Mouse (Mus musculus) kidney, postnatal 4 days (tissue): ENCODE measurements around the gene Cldn7.
"Not testable (repeated sequence)": the region's sequence is repeated elsewhere in the genome, so short reads cannot be mapped to it uniquely, and the experiment has no call there.

ENCODE experiments used
- DNase-seq, 2 experiments: peaks; one replicate each; pipeline ENCODE4 v3.0.0; 2021; ENCODE audit warnings: mixed read lengths in 2 of 2

Cldn7 gene

DNA sequence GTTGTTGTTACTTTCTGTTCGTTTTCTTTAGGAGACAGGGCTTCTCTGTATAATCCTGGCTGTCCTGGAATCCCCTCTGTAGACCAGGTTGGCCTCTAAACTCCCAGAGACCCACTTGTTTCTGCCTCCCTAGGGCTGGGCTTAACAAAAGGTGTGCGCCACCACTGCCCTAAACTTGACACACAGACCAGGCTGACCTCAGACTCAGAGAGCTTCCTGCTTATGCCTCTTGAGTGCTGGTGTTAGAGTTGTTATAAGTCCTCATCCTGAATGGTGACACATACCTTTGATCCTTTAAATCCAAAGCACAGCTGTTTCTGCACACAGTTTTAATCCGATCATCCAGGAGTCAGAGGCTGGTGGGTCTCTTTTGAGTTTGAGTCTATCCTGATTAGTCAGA, 28.4 kb downstream of the Cldn7 start:
- DNase-seq: no peak

DNA sequence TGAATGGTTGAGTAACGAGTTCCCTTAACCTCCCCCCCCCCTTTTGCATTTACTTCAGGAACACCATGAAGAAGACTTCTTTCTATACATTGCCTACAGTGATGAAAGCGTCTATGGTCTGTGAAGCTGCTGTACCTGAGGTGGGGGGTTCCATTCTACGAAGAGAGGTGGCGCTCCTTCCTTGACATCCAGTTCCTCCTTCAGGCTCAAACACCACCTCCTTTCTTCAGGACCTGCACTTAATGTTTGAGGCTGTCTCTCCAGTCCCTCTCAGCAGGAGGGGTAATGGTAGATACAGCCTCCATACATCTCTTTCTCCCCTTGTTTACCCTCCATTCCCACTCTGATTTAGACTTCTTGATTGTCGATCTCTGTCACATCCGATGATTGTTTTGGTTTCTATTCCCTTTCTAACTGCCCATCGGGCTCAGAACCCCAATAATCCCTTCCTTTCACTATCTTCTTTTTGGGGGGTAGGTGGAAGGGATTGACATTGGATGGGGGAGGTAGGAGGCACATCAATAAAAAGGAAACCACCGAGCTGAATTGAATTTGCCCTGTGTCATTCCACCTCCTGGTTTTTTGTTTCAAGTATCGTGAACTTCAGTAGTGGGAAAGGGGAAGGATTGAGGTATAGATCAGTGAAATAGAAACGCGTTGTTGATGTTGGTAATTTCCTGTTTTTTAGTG, 30.0 kb downstream of the Cldn7 start:
- DNase-seq: no peak

DNA sequence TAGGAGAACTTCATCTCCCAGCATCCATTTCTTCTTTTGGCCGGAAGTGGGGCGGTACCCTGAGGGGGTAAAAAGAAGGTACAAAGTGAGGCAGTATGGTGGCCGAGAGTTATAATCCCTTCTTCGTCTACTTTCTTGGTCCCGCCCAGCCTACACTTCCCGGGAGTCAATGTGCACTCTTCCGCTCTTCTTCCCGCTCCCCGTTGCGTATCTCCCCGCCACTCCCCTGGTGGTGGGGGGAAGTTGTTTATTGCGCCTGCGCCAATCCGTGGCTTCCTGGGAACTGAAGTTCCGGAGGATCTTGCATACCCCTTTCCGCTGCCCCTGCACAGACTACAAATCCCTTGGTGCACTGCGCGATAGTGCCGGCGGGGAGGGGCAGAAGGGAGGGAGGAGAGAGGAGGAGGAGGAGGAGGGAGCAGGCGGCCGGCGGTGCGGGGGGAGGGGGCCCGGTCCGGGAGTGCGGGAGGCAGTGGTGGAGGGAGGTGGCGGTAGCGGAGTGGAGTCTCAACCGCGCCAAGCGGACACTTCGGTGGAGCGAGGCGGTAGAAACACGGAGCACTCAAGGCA, 30.9 kb downstream of the Cldn7 start, which contains the start of gene Phf23:
Phf23 (plus strand) TSS at position 387 of the 570 bp plus-strand sequence.
- peak; percentile 97 to 98 for DNase-seq

DNA sequence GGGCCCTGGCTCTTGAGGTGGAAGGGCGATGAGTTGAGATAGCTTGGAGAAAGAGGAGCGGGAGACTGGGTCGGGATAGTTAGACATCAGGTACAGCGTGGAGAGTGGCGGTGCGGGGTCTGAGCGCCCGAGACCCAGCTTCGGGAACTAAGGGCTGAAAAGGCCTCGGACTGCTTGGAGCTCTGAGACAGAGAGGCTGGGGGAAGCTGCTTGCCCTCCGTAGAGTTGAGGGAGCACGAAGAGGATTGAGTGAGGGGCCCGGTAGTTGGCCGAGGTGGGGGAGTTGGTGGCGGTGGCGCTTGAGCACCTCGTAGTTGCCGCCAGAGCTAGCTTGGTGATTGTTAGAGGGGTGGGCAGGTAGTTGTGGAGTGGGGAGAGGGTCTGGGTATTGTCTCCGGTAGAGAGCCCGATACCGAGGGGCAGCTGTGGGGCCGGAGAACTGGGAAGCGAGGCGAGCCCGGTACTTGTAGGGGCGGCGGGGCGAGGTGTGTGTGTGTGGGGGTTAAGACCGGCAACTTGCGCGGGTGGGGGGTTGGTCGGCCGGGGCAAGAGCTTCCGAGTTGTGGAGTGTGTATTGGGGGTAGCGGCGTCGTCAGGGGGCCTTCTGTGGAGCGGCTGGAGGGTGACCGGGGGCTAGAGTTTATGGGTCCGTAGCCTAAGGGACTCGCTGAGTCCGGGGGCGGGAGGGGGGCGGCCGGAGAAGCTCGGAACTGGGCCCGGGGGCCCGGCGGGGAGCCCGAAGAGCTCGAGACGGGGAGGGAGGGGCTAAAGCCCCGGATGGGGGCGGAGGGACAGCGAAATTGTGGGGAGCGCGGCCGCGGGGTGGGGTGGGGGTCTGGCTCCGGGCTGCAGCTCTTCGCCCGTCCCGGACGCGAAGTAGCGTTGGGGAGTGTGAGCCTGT, 31.8 kb downstream of the Cldn7 start:
- DNase-seq: peak in 1 of 2 experiments; percentile 51

DNA sequence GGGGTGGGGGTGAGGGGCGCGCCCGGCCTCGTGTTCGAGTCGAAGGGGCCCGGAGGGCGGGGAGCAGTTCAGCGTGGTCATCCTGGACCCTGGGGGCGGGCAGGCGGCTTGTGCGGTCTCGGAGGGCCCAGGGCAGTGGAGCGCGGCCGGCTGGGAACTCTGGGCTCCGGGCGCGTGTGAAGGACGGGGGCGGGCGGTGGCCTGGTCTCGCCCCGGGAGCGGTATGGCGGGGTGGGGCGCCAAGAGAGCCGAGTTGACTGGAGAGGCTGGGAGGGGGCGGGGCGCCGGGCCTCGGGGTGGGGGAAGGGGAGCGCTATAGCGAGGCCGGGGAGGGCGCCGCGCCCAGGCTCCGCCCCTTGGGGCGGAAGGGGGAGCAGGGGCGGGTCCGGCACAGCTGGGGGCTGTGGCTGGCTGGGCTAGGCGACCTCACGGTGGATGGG, 32.5 kb downstream of the Cldn7 start:
- peak; percentile 94 to 96 for DNase-seq

DNA sequence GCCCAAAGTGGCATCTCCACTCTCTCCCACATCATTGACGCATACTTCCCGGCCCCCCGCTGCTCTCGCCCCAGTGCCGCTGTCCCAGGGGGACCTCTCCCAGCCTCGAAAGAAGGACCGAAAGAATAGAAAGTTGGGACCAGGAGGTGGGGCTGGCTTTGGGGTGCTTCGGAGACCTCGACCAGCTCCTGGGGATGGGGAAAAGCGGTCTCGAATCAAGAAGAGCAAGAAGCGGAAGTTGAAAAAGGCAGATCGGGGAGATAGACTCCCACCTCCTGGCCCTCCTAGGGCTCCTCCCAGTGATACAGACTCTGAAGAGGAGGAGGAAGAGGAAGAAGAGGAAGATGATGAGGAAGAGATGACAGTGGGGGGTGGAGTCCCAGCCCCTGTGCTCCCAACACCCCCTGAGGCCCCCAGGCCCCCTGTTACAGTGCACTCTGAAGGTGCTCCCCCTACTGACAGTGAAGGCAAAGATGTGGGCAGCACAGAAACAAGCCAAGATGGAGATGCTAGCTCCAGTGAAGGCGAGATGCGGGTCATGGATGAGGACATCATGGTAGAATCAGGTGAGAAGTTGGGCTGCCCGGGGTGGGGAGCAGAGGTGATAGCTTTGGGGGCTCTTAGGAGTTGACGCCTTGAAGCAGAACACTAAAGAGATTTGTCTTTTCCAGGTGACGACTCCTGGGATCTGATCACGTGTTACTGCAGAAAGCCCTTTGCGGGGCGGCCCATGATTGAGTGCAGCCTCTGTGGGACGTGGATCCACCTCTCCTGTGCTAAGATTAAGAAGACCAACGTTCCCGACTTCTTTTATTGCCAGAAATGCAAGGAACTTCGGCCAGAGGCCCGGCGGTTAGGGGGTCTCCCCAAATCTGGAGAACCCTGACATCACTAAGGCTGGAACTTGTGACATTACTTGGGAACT, 34.2 kb downstream of the Cldn7 start:
- no peak for DNase-seq

DNA sequence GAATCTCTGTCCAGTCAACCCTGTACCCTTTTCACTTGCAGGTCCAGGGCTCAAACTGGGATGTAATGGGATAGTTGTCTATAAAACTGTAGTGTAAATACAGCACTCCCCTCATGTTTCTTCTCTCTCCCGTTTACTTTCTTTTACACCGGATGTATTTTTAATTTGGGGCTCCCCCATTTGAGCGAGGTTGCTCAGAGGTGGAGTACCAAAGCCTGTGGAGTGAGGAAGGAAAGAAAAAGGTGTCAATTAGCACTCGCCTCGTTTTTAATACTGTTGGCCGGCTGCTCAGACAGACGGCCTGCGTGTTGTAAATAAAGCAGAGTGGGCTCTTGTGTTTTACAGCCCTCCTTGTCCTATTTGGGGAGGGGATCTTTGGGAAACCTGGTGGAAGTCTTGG, 35.1 kb downstream of the Cldn7 start:
- no peak for DNase-seq

DNA sequence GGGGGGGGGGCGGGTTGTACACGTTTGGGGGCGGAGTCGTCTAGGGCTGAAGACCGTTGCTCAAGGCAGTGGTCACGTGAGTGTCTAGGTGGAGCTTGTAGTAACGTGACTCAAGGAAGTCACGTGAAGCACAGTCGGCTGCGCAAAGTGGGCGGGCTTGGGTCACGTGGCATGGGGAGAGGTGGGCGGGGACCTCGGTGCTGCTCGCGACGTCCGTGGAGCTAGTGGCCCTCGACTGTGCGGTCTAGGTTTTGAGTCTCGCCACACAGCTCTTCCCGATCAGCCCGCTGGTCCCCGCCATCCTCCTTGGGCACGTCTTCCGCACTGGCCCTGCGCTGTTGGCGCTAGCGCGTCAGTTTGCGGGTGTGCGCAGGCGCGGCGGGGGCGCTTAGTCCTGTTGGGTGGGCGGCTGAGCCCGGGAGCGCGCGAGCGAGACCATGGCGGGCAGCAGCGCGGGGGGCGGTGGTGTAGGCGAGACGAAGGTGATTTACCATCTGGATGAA, 35.9 kb downstream of the Cldn7 start, which contains the start of gene Dvl2:
Dvl2 (plus strand) TSS at position 200 of the 503 bp plus-strand sequence.
- peak; percentile 95 to 96 for DNase-seq

DNA sequence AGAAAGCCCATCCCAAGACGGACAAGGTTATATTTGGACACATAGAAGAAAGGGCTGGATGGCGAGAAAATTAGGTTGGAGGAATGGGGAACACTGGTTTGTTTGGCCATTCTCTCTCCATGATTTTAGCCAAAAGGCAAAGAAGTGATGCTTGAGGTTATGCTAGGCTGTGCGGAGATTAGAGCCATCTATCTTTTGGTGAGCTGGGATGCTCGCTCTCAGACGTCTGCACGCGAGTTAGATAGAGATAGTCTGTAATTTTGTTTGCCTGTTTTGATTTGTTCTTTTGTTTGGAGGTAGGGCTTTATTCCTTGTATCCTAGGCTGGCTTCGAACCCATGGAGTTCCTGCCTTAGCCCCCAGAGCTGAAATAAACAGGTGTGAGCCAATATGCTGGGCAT, 36.6 kb downstream of the Cldn7 start:
- no peak for DNase-seq

DNA sequence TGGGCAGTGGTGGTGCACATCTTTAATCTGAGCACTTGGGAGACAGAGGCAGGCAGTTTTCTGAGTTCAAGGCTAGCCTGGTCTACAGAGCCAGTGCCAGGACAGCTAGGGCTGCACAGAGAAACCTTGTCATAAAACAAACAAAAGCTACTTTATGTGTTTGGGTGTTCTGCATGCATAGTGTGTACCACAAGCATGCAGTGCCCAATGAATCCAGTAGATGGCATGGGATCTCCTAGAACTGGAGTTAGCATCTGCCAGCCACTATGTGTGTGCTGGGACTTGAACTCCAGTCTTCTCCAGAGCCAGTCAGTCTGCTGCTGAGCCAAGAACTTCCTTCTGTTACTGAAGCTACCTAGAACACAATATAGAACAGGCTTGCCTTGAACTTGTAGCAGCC, 37.3 kb downstream of the Cldn7 start:
- peak; percentile 77 to 82 for DNase-seq

DNA sequence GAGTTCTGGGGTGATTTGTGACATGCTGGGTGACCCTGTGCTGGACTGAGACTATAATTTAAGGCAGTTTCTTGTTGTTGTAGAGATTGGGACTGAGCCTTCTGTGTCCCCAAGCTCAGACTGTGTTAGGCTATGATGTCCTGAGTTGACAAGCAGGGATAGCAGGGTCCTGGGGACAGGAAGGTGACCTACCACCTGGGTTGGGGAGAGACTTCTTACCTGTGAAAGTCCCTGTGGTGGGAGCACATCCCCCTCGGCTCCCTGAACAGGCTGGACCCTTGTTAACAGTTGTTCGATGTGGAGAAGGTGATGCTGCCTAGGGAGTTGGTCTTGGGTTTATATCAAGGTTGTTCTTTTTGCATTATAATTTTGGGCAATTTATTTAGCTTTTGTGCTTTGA, 37.9 kb downstream of the Cldn7 start:
- no peak for DNase-seq

DNA sequence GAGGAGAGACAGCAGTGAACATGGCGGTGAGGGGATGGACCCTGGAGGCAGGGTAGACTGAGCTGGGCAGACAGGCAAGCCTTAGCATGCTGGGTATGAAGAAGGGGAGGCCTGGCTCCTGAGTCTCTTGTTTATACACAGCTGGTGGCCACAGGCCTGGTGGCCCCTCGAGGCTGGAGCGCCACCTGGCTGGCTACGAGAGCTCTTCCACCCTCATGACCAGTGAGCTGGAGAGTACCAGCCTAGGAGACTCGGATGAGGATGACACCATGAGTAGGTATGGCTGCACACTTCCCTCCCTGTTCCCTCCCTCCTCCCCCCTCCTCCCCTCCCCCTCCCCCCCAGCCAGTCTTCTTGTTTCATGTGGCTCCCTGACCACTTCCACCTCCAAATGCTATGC, 40.9 kb downstream of the Cldn7 start:
- DNase-seq: peak in 1 of 2 experiments; percentile 63

DNA sequence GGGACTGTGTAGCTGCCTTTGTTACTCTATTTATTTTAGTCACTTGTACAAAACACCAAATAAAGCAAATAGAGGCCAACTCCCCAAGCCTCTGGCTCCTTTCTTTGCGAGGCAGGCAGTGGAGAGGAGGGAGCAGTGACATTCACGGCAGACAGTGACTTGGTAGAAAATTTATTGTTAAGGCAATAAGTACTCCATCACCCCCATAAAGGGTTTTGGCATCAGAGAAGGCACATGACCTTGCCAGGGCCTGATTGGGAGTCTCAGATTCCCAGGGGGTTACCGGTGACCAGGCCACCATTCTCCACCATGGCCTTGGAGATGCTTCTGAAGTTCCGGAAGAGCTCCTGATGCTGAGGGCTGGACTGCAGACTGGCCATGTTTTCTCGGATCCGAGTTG, 45.5 kb downstream of the Cldn7 start:
- DNase-seq: no peak

DNA sequence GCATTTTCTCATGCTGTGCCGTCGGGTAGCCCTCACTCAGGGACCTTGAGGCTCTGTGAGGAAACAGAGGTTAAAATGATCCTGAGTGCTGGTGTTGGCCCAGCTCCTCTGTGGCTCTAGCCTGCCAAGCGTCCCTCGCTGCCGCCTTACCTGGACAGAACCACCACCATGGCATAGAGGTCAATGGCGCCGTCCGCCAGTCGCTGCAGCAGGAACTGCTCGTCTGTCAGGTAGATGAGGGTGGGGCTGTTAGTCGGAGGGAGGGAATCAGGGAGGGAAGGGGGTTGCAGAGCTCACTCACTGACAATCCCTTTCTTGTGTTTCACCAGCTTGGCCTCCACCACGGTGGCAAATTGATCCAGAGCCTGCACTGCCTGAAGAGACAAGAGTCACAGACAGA, 46.0 kb downstream of the Cldn7 start:
- no peak for DNase-seq

DNA sequence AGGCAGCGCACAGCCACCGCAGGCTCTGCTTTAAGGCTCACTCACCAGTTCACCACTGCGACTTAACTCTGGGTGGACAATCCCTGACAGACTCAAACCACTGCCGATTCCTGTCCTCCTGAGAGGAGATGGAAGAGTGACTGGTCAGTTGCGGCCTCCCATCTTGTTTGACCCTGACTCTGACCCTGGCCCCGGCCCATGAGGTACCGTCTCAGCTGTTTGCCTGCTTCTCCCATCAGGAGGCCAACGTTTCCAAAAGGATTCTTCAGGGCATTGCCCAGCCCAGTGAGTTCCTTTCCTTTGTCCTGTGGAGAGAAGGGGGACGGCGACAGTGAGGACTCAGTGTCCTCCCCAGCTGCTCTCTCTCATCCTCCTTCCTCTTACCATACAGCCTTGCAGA, 46.4 kb downstream of the Cldn7 start:
- DNase-seq: no peak

DNA sequence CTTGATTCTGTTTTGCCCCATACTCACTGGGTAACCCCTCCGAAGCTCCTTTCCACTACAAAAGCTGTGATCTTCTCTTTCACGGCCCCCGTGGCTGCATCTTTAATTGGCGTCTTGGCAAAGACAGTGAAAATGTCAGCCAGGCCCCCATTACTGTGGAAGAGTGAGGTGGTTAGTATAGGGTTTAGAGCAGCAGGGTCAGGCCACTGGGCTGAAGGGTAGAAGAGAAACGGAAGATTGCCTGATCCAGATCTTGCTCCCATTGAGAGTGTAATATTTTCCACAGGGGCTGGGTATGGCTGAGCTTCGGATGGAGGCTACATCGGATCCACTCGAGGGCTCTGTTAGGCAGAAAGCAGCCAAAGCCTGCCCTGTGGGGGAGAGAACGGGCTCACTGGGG, 48.4 kb downstream of the Cldn7 start:
- DNase-seq: no peak

DNA sequence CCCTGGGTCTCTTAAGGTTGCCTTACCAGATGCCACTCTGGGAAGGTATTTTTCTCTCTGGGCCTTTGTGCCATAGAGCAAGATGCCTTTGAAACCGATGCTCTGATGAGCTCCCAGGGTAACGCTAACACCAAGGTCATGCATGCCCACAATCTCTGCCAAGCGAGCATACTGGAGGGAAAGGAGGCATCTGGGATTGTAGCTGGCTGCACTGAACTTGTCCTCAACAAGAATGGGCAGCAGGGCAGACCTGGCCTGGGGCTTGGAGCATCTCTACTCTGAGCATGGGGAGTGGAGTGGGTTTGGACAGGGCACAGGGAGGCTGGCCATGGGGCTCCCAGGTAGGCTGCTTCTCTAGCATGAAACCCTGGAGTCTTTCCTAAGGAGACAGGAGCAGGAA, 48.8 kb downstream of the Cldn7 start:
- DNase-seq: no peak

DNA sequence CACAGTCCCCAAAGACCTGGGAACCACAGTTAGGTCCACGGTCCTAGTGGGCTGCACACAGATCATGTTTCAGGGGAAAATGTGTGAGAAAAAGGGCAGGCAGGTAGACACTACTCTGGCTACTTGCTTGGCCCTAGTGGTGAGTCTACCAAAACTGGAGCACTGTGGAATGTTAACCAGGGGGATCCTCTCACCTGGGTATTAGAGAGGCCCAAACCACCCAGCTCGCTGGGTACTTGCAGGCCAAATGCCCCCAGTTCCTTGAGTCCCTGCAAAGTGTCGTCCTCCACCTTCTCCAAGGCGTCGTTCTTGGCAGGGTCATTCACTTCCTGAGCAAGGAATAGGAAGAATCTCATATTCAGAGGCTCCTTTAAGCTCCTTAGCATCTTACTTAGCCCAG, 49.5 kb downstream of the Cldn7 start:
- no peak for DNase-seq

DNA sequence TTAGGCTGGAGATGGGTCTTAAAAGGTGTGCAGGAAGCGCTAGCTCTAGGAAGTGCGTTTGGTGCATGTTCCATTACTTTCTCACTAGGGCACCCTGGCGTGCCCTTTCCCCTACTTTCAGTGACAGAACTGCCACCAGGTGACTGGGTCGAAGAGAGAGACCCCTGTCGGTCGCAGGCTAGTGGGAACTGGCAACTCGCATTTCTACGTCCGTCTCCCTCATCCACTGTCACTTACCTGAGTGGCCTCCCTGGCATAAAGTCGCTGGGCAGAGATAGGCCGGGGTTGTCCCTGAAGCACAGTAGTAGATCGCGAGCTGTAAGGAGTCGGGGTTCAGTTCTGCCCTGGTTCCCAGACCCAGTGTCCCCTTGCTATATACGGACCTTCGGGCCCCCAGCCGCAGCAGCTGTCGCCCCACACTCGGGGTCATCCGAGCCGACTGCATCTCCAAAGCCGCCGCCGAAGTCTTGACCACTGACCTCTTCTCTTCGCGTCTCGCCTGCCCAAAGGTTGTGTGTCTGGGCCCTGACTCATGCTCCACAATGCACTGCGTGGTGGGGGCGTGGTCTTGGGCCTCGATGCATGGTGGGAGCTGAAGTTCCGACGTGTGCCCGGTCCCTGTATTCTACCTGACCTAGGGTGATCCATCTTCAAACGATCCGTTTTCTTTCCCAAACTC, 50.4 kb downstream of the Cldn7 start, which contains the start of gene Acadvl:
Acadvl (minus strand) TSS at position 532 of the 679 bp plus-strand sequence.
- DNase-seq: peak; percentile 90 to 94

DNA sequence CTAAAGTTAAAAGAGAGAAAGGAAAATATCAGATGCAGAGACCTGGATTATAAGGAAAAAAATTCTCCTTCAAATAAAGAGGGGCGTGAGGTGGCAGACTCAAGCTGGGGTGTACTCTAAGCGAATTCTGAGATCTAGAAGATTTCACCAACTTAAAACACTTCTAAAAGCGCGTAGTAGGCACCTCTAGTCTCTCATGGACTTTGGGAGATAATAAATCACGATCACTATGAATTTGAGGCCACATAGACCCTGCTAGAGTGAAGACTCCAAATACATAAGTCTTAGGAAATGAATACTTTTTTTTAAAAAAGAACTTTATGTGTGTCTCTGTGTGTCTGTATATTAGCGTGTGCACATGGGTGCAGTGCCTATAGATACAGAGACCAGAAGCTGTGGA, 51.1 kb downstream of the Cldn7 start:
- no peak for DNase-seq

DNA sequence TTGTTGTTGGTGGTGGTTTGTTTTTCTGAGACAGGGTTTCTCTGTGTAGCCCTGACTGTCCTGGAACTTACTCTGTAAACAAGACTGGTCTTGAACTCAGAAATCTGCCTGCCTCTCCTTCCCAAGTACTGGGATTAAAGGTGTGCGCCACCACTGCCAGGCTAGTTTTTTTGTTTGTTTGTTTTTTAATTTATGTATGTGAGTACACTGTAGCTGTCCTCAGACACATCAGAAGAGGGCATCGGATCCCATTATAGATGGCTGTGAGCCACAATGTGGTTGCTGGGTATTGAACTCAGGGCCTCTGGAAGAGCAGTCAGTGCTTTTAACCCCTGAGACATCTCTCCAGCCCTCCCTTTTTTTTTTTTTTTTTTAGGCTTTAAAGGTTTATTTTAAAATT, 51.6 kb downstream of the Cldn7 start:
- DNase-seq: not testable (repeated sequence)

DNA sequence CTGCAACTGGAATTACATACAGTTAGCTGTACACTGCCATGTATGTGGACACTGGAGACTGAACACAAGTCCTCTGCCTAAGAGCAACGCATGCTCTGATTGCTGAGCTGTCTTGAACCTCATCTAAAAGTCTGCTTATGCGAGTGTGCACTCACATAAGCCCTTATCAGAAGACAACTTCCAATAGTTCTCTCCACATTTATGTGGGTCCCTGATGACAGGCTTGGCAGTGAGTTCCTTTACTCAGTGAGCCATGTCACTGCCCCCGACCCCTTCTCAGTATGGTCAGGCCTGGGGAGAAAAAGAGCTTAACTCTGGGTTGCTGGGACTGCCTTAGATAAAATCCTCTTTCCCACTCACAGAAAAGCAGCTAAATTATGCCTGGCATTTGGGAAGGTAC, 52.1 kb downstream of the Cldn7 start, which contains the start of gene Dlg4:
Dlg4 (plus strand) TSS at position 274 of the 400 bp plus-strand sequence.
- DNase-seq: no peak
